Mouse (Mus musculus) cerebellum, adult (tissue): ENCODE measurements around the gene Hat1.
"Not testable (repeated sequence)": the region's sequence is repeated elsewhere in the genome, so short reads cannot be mapped to it uniquely, and the experiment has no call there.

Experiments
- ATAC-seq: cut with Nextera tagmentation; 2 replicates; pipeline ENCODE4 v1.9.2; 2017; ENCODE audit warnings: mild to moderate bottlenecking, moderate library complexity, mixed read lengths; ENCODE audit not compliant: insufficient number of reproducible peaks, low FRiP score, low TSS enrichment

The Hat1 gene

GRCm38 (mm10) chr2:71388951-71389763 is at the start of gene Hat1:
TSS of gene Hat1 (plus strand) at chr2:71388958.
- peak; percentile 99 for ATAC-seq

DNA sequence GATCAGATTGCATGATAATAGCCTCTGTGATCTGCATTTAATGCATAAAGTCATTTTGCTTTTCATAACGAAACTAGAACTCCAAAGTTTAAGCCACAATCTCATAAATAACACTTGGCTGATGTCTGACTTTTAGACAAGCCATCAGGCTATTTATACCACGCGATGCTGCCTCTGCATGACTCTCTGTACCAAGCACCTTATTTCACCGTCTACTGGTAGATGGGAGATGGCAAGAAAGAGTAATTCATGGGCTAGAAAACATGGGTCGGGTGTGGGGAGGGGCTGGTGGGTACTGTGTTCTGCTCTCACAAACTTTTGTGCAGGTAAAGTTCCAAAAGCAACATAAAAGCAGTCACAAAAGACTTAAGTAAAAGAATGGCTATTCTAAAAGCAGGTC is 48.6 kb upstream of the Hat1 start:
- no peak for ATAC-seq

DNA sequence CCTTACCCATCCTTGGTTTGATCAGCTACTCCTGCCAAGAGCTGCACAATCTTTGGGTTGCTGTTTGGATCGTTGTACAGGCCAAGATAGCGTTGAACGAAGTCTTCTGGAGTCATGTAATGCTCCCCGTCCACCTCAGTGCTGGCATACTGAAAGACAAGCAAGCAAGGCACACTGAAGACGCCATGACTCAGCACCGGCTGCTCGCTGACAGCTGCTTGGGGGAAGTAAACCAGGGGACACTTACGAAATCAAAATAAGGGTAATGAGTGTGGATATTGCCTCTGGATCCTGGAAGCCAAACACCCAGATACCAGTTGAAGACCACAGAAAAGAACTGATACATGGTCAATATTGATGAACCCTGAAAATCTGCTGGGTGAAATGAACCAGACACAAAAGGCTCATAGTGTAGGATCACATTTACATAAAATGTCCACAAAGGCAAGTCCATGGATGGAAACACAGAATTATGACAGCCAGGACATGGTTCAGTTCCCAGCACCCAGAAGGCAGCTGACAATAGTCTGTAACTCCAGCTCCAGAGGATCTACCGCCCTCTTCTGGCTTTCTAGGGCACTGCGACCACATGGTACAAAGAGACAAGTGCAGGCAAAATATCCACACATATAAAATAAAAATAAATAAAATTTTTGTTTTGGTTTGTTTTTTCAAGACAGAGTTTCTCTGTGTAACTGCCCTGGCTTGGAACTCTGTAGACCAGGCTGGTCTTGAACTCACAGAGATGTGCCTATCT is 44.7 kb upstream of the Hat1 start:
- no peak for ATAC-seq

- no peak for ATAC-seq
Observed at GRCm38 (mm10) chr2:71347160-71347559, 41.6 kb upstream of the Hat1 start.

- no peak for ATAC-seq
Observed at GRCm38 (mm10) chr2:71347732-71348490, 40.8 kb upstream of the Hat1 start.

GRCm38 (mm10) chr2:71349511-71349910 is 39.2 kb upstream of the Hat1 start:
- peak; percentile 14; the same call in 1 of the 2 replicates for ATAC-seq

DNA sequence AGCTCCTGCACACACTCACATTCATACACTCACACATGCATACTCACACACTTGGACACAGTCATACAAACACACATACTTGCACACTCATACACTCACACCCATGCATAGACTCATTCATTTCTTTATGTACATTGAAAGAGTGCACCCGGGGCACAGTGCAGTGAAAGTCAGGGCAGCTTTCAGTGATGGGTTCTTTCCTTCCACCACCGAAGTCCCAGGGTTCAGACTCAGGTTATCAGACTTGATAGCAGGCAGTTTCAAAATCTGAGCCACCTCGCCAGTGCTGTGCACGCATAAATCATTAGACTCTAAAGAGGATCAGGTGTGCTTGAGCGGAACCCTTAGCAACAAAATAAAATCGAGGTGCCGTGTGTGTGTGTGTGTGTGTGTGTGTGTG is 38.6 kb upstream of the Hat1 start:
- ATAC-seq: no peak

DNA sequence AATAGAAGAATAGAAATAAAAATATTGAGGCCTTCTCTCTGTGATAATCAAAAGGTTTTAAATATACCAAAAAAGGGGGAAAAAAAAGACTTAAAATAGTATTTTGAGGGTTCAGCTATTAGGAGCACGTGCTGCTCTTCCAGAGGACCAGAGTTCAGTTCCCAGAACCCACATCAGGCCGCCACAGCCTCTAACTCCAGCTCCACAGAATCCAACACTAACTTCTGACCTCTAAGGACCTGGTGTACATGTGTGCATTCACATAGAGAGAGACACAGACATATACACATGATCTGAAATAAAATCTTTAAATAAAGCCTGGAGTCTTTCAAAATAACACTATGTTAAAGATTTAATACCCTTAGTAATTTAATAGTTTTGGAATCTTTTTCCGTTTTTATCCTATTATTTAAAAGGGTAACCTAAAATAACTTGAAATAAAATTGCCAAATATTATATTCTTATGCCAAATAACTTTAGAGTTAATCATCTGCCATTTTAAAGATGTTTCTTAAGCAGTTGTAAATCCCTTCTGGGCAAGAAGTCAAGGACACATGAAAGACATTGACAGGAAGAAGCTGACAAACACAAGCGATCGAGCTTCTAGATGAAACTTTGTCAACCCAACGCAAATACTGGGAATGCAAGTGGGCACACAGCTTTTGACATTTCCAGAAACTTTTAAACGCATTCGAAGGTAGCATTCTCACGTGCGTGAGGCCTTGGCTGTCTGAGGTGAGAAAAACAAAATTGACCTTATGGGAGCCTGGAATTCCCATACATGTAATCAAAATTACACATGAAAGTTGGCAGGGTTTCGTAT is 37.6 kb upstream of the Hat1 start:
- ATAC-seq: no peak

DNA sequence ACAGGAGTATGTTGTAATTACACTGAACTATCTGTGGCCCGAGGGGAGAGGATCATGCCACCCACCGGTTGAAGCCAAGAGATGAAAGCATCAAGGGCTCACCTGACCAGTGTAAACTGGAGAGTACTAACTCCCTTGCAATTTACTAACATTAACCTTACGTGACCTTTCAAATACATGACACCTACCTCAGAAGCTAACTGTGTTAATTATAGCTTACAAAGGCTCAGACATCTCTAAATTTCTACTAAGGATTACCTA is 37.1 kb upstream of the Hat1 start:
- no peak for ATAC-seq

DNA sequence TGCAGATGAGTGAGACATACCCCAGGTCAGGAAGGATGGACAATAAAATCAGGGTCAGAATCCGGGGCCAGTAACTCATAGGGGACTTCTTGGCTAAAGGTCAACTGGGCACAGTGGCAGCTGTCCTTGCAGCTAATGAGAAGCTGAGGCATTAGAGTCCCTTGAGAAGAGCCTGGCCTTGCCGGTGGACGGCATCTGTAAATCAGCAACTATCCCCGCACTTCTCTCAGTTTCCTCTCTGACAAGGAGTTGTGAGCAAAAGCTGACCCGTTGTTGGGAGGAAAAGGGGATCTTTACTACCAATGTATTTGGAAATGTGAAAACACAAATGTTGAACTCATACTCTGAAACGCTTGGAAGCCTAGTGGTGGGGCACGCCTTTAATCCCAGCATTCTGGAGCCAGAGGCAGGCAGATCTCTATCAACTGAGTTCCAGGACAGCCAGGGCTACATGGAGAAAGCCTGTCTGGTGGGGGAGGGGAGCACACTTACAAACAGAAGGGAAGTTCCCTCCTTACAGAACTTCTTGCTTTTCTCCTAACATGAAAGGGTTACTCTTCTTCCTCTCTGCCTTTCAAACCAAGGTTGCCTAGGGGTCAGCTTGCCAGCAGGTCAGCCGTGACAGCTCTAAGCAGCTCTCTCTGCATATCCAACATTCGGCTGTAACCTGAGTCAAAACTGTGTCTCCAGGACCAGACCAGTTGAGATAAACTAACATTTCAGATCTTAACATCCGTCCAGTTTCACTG is 35.3 kb upstream of the Hat1 start:
- ATAC-seq: no peak

- ATAC-seq: no peak
Observed at GRCm38 (mm10) chr2:71354055-71354425, 34.7 kb upstream of the Hat1 start.

DNA sequence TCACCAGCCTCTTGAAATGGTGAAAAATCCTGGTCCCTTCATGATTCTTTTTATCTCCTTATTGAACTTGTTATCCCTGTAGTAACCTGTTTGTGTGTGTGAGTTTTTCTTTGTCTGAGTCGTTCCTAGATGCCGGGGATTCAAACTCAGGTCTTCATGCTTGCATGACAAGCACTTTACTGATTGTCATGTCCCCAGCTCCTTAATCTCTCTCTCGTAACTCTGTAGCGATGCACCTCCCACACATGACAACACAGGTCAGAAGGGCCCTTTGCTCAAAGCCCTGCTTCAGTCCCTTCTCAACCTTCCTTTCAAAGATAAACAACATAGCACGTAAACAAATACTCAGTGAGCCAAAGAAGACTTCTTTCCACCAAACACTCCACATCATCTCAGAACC is 30.4 kb upstream of the Hat1 start:
- ATAC-seq: no peak

DNA sequence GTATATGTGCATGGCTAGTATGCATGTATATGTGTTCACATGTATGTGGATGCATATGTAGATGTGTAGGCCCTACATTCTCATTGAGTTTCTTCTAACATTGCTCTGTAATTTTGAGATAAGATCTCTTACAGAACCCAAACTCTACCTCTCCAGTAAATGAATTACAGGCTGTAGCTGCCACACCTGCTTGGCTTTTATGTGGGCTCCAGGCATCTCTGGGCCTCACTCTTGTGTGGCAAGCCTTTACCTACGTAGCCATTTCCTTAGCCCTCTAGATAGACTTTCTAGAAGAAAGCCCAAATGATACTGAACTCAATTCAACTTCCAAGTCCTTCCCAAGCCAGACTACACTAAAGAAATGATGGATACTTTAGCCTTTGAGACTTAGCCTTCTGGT is 28.6 kb upstream of the Hat1 start:
- no peak for ATAC-seq

DNA sequence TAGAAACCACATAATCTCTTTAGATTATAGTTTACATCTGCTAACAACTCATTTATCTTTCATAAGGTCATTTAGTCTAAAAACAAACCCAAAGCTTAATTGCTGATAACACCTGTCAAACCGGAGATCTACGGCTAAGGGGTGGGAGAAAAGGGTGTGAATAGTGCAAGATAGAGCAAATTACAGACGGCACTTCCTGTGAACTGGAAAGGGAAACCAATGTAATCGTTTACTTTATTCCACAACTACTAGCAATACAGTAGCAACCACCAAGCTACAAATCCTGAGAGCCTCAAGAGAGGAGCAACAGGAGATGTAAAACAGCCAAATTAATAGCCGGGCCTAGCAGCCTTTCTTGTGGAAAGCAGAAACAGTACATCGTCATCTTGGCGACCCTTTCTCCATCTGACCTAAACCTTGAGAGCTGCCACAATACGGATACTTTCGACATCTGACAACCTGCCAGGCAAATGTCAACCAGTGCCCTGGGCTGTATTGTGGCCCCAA is 22.1 kb upstream of the Hat1 start:
- no peak for ATAC-seq

GRCm38 (mm10) chr2:71367125-71367880 is 21.5 kb upstream of the Hat1 start, which contains the start of gene Slc25a12:
TSS of gene Slc25a12 (minus strand) at chr2:71367749.
- ATAC-seq: peak; percentile 97

GRCm38 (mm10) chr2:71368086-71368485 is 20.7 kb upstream of the Hat1 start:
- no peak for ATAC-seq

GRCm38 (mm10) chr2:71371790-71372189 is 17.0 kb upstream of the Hat1 start:
- no peak for ATAC-seq

DNA sequence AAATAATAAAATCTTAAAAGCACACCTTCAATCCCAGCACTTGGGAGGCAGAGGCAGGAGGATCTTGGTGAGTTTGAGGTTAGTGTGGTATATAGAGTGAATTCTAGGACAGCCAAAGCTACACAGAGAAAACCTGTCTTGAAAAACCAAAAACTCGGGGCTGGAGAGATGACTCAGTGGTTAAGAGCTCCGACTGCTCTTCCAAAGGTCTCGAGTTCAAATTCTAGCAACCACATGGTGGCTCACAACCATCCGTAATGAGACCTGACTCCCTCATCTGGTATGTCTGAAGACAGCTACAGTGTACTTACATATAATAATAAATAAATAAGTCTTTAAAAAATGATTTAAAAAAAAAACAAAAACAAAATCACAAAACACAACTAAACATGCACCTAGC is 16.5 kb upstream of the Hat1 start:
- not testable (repeated sequence) for ATAC-seq
